Mouse (Mus musculus) kidney, embryonic 16.5 days (tissue): ENCODE data around the gene Kat6b. TPM values are rescaled to one million over a fixed set of nuclear protein-coding genes. Genes with fewer than 3 reads are reported as not detected.
A peak's percentile ranks its signal among the peaks of the same experiment; 100 is the strongest.

Source experiments
- ATAC-seq: fragments of 200-750 bp; cut with Nextera tagmentation; 2 replicates; pipeline ENCODE4 v1.8.0; 2017; ENCODE audit warnings: moderate TSS enrichment; ENCODE audit not compliant: low FRiP score, low TSS enrichment
- H3K27ac ChIP-seq: fragments of 300-500 bp; sonication (generic); 2 replicates; pipeline ENCODE4 v1.5.1; 2014; ENCODE audit warnings: low read length
- H3K27me3 ChIP-seq: fragments of 300-500 bp; sonication (generic); 2 replicates; pipeline ENCODE4 v1.6.1; 2014; ENCODE audit warnings: low read length, control low read depth, mixed read lengths; ENCODE audit not compliant: insufficient read depth
- H3K36me3 ChIP-seq: fragments of 300-500 bp; sonication (generic); 2 replicates; pipeline ENCODE4 v1.6.1; 2014; ENCODE audit warnings: low read length, control low read depth, mixed read lengths; ENCODE audit not compliant: insufficient read depth
- H3K4me1 ChIP-seq: fragments of 300-500 bp; sonication (generic); 2 replicates; pipeline ENCODE4 v1.6.1; 2014; ENCODE audit warnings: low read length, control low read depth, mixed read lengths; ENCODE audit not compliant: insufficient read depth
- H3K4me2 ChIP-seq: fragments of 300-500 bp; sonication (generic); replicated peaks from 2 replicates; pipeline ENCODE4 v1.6.1; 2014; ENCODE audit warnings: low read depth, low read length
- H3K4me3 ChIP-seq: fragments of 300-500 bp; sonication (generic); 2 replicates; pipeline ENCODE4 v1.5.1; 2014; ENCODE audit warnings: mild to moderate bottlenecking, low read length
- H3K9ac ChIP-seq: fragments of 300-500 bp; sonication (generic); replicated peaks from 2 replicates; pipeline ENCODE4 v1.6.1; 2014; ENCODE audit warnings: low read length
- H3K9me3 ChIP-seq: fragments of 300-500 bp; sonication (generic); 2 replicates; pipeline ENCODE4 v1.6.1; 2016; ENCODE audit warnings: low read length, control low read depth
- WGBS: fragments of 180-500 bp; shearing (Covaris S2); extraction: QIAGEN DNeasy Blood & Tissue Kit; methylation state at CpG from one replicate; pipeline ENCODE4 v1.1.7; 2014; 5-methylcytosine and 5-hydroxymethylcytosine counted together
- polyA plus RNA-seq: library from polyadenylated mRNA; unstranded; fragments of >200 nt; fragmentation: Nextera tagmentation; extraction: Ambion mirVana; gene quantifications from 2 replicates; pipeline ENCODE4 v1.2.1, GENCODE M21; 2015

Gene Kat6b
- polyA plus RNA-seq, 1 experiment from 2014 or later = 12.0 TPM

DNA sequence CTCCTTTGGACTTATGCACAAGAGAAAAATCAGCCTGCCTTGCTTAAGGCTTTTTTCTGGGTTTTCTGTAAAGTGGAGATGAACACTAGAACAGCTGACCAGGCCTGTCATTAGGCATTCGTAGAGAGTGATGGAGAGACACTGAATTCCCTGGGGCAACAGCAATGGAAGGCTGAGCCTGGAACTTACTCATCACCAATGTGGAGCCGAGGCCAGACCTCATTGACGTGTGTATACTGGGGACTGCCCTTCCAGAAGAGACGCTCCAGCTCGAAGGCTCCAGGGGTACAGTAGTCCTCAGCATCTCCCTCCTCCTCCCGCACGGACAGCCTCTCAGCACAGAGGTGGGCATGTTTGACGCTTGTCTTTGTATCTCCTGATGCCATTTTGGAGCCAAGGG is 221.5 kb downstream of the Kat6b start:
- H3K9ac ChIP-seq = no peak overlapping the region
- no peak overlapping the region for H3K4me2 ChIP-seq
- WGBS = 94% methylated on average over 8 of the region's 8 CpGs
- no peak overlapping the region for H3K27ac ChIP-seq
- H3K36me3 ChIP-seq = no peaks in the 10 kb centered on the region
- H3K9me3 ChIP-seq = no peaks in the 10 kb centered on the region; the same call in 1 of the 2 replicates
- ATAC-seq = no peak
- no peak overlapping the region for H3K4me3 ChIP-seq
- H3K4me1 ChIP-seq = peaks cover 7% of the 10 kb centered on the region
- no peaks in the 10 kb centered on the region for H3K27me3 ChIP-seq

DNA sequence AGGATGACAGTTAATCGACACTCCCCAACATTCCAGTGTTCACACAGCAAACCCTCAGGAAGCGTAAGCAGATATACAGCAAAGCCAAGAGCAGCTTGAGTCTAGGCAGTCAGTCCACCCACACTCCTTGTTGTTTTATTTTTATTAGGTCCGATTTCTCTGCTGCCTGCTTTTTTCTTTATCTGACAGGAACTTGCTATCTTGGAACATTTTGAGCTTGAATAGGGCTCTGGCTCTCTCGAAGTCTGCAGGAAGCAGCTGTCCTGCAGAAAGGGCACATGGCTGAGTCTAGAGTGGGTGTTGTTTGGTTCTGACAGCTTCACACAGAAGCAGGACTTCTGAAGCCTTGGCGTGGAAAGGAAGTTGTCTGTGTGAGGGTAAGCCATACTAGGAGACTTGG is 222.0 kb downstream of the Kat6b start:
- no peak overlapping the region; the same call in 1 of the 2 replicates for H3K9ac ChIP-seq
- no peaks in the 10 kb centered on the region for H3K36me3 ChIP-seq
- H3K27ac ChIP-seq = peak overlapping the region; percentile 1; the same call in 1 of the 2 replicates
- WGBS = 15% methylated on average over 5 of the region's 5 CpGs
- ATAC-seq = peak; percentile 12; the same call in 1 of the 2 replicates
- peaks cover 7% of the 10 kb centered on the region for H3K4me1 ChIP-seq
- no peak overlapping the region for H3K4me2 ChIP-seq
- H3K4me3 ChIP-seq = no peak overlapping the region
- no peaks in the 10 kb centered on the region; the same call in 1 of the 2 replicates for H3K9me3 ChIP-seq
- no peaks in the 10 kb centered on the region for H3K27me3 ChIP-seq

DNA sequence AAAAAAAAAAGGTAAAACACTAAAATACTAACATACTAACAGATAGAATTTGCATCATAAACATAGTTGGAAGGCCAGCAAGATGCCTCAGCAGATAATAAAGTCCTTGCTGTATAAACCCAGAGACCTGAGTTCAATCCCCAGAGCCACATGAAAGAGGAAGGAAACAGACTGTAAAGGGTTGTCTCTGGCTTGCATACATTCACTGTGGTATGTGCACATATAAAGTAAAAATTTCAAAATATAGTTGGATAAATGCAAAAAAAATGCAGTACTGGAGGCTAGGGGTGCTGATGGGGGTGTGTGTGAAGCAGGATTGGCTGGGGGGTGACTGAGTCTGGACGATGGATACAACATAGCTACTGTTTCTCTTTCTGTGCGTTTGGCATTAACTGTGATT is 224.2 kb downstream of the Kat6b start:
- Histone ChIP-seq H3K27me3 (no peaks in the 10 kb centered on the region), H3K27ac (no peak overlapping the region), H3K36me3 (no peaks in the 10 kb centered on the region), H3K4me3 (no peak overlapping the region), H3K4me2 (no peak overlapping the region), H3K9ac (no peak overlapping the region), H3K9me3 (no peaks in the 10 kb centered on the region; the same call in 1 of the 2 replicates), H3K4me1 (peaks cover 7% of the 10 kb centered on the region)
- no peak for ATAC-seq
- WGBS = 86% methylated on average over 2 of the region's 2 CpGs

DNA sequence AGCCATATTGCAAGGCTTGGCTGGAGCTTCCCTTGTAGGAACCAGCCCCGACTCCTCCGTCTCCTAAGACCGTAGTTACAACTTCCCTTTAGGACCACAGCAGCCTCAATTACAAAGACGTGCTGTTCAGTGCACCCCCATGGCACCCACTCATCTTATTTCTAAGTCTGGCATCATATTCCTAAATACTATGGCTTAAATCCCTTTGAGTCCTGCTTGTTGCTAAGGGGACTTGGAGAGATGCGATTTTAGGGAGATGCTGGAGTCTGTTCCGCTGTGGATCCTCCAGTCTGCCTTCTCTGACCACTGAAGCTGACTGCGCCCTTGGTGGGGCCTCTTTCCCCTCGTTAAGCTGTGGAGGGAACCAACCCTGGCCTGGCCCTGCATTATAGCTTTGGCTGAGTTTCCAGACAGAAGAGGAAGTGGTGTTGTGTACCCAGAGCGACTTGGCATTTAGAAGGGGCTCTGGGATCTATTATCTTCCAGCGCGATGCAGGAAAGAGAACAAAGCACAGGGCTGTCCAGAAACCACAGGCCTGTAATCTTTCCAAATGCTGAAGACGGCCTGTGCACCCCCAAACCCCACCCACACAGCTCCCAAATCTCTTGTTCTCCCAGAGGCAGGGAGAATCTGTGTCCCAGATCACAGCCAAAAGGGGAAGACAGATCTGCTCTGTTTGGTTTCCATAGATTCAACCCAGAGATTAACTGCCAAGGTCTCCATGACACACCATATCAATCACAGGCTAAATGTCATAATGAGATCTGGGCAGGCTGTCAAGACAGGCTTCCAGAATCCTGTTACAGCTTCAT is 225.7 kb downstream of the Kat6b start:
- no peaks in the 10 kb centered on the region for H3K36me3 ChIP-seq

DNA sequence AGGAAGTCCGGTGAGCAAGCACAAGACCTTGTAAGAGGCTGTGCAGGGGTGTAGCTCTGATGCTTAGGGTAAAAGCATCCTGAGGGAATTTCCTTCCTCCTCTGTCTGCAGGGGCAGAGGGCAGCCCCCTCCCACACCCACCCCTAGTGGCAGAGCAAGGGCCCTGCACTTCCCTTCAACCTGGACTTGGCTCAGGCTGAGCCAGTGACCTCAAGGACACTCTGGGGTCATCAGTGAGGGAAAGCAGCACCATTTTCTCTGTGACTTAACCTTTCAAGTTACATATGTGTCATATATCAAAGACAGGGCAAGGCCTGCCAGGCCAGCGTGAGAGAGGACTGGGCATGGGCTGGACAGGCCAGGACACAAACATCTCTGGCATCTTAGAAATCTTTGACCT is 228.3 kb downstream of the Kat6b start:
- Histone ChIP-seq H3K36me3 (no peaks in the 10 kb centered on the region), H3K4me1 (no peaks in the 10 kb centered on the region; the same call in 1 of the 2 replicates), H3K27ac (no peak overlapping the region), H3K27me3 (no peaks in the 10 kb centered on the region), H3K9ac (no peak overlapping the region), H3K9me3 (no peaks in the 10 kb centered on the region), H3K4me2 (no peak overlapping the region), H3K4me3 (no peak overlapping the region)
- no peak for ATAC-seq
- 54% methylated on average over 2 of the region's 2 CpGs for WGBS

More for the DNA sequence above, 225.7 kb downstream of the Kat6b start:
- WGBS = 65% methylated on average over 12 of the region's 12 CpGs
- Histone ChIP-seq H3K27ac (0 out of 2 replicates have a peak overlapping the region, but pooled peaks have one; percentile 25), H3K4me3 (no peak overlapping the region), H3K4me1 (peaks cover 7% of the 10 kb centered on the region), H3K4me2 (no peak overlapping the region), H3K9ac (no peak overlapping the region), H3K27me3 (no peaks in the 10 kb centered on the region), H3K9me3 (no peaks in the 10 kb centered on the region; the same call in 1 of the 2 replicates)
- ATAC-seq = peak; percentile 27; the same call in 1 of the 2 replicates

DNA sequence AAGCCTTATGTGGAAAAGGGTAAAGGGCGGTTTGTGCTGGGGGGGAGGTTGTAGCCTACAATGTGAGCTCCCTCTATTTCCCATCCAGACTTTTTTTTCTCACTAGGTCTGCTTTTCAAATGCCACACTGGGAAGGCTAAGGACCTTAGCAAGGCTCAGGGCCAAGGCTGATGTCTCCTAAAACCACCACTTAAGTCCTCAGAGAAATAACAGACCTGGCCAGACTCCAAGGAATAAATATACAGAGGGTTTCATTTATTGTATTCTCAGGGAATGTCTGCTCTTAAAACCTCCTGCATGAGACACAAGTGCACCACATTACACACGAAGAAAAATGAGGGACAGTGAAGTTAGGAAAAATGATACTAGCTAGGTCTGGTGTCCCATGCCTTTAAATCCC is 230.0 kb downstream of the Kat6b start:
- Histone ChIP-seq H3K4me2 (no peak overlapping the region), H3K9me3 (no peaks in the 10 kb centered on the region), H3K36me3 (no peaks in the 10 kb centered on the region), H3K27me3 (no peaks in the 10 kb centered on the region), H3K27ac (no peak overlapping the region), H3K9ac (no peak overlapping the region), H3K4me1 (no peaks in the 10 kb centered on the region; the same call in 1 of the 2 replicates), H3K4me3 (no peak overlapping the region)
- WGBS = 81% methylated on average over 2 of the region's 2 CpGs
- ATAC-seq = no peak

DNA sequence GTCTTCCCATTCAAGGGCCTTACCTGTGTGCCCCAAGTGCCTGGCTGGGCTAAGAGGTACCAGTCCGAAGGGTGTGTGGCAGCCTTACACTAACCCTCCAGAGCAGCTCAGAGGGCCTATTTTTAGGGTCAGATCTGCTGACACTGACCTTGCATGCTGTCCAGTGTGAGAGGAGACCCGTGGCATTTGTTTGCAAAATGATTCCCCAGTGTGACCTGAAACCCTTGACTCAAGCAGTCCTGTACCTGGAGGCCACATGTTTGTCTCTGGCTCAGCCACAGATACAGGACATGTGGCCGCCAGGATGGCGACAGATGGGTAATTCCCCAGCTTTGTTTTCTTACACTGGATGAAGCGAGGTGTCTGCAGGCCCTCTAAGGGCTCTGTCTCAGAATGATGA is 233.3 kb downstream of the Kat6b start, which contains the start of gene Dupd1:
Dupd1 (minus strand) TSS at position 91 of the 400 bp plus-strand sequence.
- H3K9ac ChIP-seq = no peak within 1 kb of the TSS
- H3K36me3 ChIP-seq = no peaks in the 10 kb centered on the region
- H3K4me3 ChIP-seq = no peak within 1 kb of the TSS
- no peak within 1 kb of the TSS for H3K27ac ChIP-seq
- no peaks in the 10 kb centered on the region; the same call in 1 of the 2 replicates for H3K4me1 ChIP-seq
- H3K4me2 ChIP-seq = no peak within 1 kb of the TSS
- WGBS = 53% methylated on average over 5 of the region's 5 CpGs
- no peak for ATAC-seq
- no peaks in the 10 kb centered on the region for H3K9me3 ChIP-seq
- no peaks in the 10 kb centered on the region for H3K27me3 ChIP-seq

DNA sequence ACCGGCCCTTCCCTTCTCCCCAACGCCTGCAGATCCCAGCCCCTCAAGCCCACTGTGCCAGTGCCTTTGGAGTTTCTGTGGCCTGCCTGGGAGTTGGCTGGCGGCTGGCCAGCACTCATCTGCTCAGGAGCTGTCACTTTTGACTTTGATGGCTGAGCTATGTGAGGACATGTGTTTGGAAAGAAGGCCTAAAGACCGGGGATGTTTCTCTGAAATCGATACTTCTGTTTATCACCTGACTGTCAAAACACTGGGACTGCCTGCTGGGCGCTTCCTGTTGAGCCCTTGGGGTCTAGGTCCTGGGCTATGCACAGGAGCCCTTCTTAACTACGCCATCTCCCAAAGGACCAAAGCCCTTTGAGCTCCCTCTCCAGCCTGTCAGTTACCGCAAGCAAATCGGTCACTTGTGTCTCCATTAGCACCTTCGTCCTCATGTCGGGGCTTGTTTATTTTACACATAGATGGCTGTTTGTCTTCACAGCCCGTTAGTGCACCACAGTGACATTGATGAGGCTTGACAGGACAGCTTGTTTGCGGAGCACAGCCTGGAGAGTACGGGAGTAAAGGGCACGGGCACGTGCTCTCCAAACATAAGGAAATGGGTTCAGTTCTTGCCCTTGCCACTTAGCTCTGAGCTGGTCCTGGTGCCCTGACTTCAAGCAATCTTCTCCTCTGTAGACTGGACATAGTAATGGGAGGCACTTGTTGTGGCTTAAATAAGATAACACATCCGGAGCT is 238.6 kb downstream of the Kat6b start:
- no peak overlapping the region for H3K4me3 ChIP-seq
- H3K4me2 ChIP-seq = no peak overlapping the region
- ATAC-seq = no peak
- H3K27ac ChIP-seq = no peak overlapping the region
- H3K36me3 ChIP-seq = no peaks in the 10 kb centered on the region
- 23% methylated on average over 17 of the region's 17 CpGs for WGBS
- H3K9me3 ChIP-seq = peaks cover 8% of the 10 kb centered on the region; the same call in 1 of the 2 replicates
- H3K9ac ChIP-seq = no peak overlapping the region
- H3K4me1 ChIP-seq = no peaks in the 10 kb centered on the region; the same call in 1 of the 2 replicates
- H3K27me3 ChIP-seq = no peaks in the 10 kb centered on the region

DNA sequence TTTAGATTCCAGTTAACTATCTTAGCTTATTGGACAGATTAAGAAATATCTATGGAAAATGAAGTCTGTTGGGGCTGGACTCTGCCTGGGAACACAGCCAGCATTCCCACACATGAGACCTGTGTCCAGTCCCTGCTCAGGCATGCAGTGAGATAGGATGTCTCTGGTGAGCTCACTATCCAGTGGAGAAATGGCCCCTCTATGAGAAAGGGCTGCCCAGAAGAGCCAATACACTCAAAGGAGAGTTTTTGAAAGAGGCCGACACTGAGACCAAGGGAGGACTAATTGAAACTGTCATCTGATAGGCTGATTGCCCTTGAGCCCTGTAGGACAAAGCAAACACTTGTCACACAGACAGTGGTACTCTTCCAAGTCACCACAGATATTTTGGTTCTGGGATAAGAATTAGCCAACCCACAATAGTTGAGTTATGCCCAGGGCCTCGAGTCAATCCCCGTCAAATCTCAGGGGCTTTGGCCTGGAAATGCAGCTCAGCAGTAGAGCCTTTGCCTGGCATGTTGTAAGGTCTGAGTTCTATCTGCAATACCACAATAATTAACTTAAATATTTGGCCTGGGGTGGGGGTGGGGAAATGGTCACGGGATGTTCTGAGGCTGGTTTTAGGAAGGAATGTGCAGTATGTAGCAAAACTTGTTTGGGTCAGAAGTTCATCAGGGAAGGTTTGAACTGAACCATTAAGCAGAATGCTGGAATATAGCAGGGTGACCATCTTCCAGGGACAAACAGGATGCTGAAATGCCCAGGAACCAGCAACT is 239.4 kb downstream of the Kat6b start:
- 72% methylated on average over 4 of the region's 4 CpGs for WGBS

More for the DNA sequence above, 239.4 kb downstream of the Kat6b start:
- no peaks in the 10 kb centered on the region; the same call in 1 of the 2 replicates for H3K4me1 ChIP-seq
- no peaks in the 10 kb centered on the region for H3K36me3 ChIP-seq
- no peak for ATAC-seq
- no peaks in the 10 kb centered on the region for H3K27me3 ChIP-seq
- no peak overlapping the region for H3K4me2 ChIP-seq
- no peak overlapping the region for H3K27ac ChIP-seq
- H3K9me3 ChIP-seq = peaks cover 8% of the 10 kb centered on the region; the same call in 1 of the 2 replicates
- no peak overlapping the region for H3K9ac ChIP-seq
- no peak overlapping the region for H3K4me3 ChIP-seq
